Comparison of ENCODE assay signal across 10 mouse cellular contexts in genomic region chr10:18845711-18846110, GRCm38 (mm10). TPM values are rescaled to one million over a fixed set of nuclear protein-coding genes. Genes with fewer than 3 reads are reported as not detected.
A peak's percentile ranks its signal among the peaks of the same experiment; 100 is the strongest.
DNase-seq lines count a peak whose midpoint lies in the region; ATAC-seq and TF ChIP-seq lines count a peak whose summit lies in the region.
"Had no signal": no experiment of that assay in that cellular context is flagged by ENCODE, and none has a peak within 500 bp of the region (broad histone marks: within the 10 kb centered on the region; RNA-seq: fewer than 3 reads in every experiment).

No protein-coding gene starts in this region.

- no peak overlapping the region for H3K4me3 ChIP-seq in kidney, postnatal 0 days (replicated peaks; ENCODE audit: low read depth, low read length)
- H3K4me3 ChIP-seq in embryonic facial prominence, embryonic 15.5 days (replicated peaks) = peak overlapping the region; percentile 55
- H3K4me3 ChIP-seq in limb, embryonic 14.5 days (replicated peaks; ENCODE audit: low read length) = peak overlapping the region; percentile 53
- no peak overlapping the region for H3K4me3 ChIP-seq in forebrain, embryonic 12.5 days (replicated peaks)

- H3K9me3 ChIP-seq in kidney, postnatal 0 days (replicated peaks; ENCODE audit: low read length) = no peaks in the 10 kb centered on the region
- H3K9me3 ChIP-seq in embryonic facial prominence, embryonic 15.5 days (replicated peaks) = no peaks in the 10 kb centered on the region
- H3K9me3 ChIP-seq in limb, embryonic 14.5 days (ENCODE audit: control insufficient read depth, low read length) = no peaks in the 10 kb centered on the region
- H3K9me3 ChIP-seq in forebrain, embryonic 12.5 days = no peaks in the 10 kb centered on the region

- TF ChIP-seq CTCF in kidney, postnatal 0 days (IDR thresholded peaks at IDR 0.05; ENCODE audit: low read depth) = no peak

- WGBS in kidney, postnatal 0 days = 51% methylated on average over 4 of the region's 4 CpGs
- WGBS in embryonic facial prominence, embryonic 15.5 days = 47% methylated on average over 4 of the region's 4 CpGs
- 44% methylated on average over 4 of the region's 4 CpGs for WGBS in limb, embryonic 14.5 days
- WGBS in forebrain, embryonic 12.5 days = 64% methylated on average over 4 of the region's 4 CpGs

- no peak overlapping the region for H3K27ac ChIP-seq in kidney, postnatal 0 days
- H3K27ac ChIP-seq in embryonic facial prominence, embryonic 15.5 days (replicated peaks) = peak overlapping the region; percentile 83
- H3K27ac ChIP-seq in limb, embryonic 14.5 days (replicated peaks; ENCODE audit: low read depth, low read length) = 0 out of 2 replicates have a peak overlapping the region, but pooled peaks have one; percentile 48
- no peak overlapping the region for H3K27ac ChIP-seq in forebrain, embryonic 12.5 days

- 0 out of 2 replicates have a peak, but pooled peaks cover 3% of the 10 kb centered on the region for H3K4me1 ChIP-seq in kidney, postnatal 0 days (replicated peaks; ENCODE audit: insufficient read depth, low read length)
- peaks cover 9% of the 10 kb centered on the region for H3K4me1 ChIP-seq in embryonic facial prominence, embryonic 15.5 days
- H3K4me1 ChIP-seq in limb, embryonic 14.5 days (ENCODE audit: control insufficient read depth, insufficient read depth, low read length) = peaks cover 3% of the 10 kb centered on the region; the same call in 1 of the 2 replicates
- H3K4me1 ChIP-seq in forebrain, embryonic 12.5 days = peaks cover 7% of the 10 kb centered on the region; the same call in 1 of the 2 replicates

- no peaks in the 10 kb centered on the region for H3K36me3 ChIP-seq in kidney, postnatal 0 days (ENCODE audit: insufficient read depth, low read length)
- H3K36me3 ChIP-seq in embryonic facial prominence, embryonic 15.5 days = no peaks in the 10 kb centered on the region
- H3K36me3 ChIP-seq in limb, embryonic 14.5 days (ENCODE audit: control insufficient read depth, insufficient read depth, low read length) = no peaks in the 10 kb centered on the region
- no peaks in the 10 kb centered on the region for H3K36me3 ChIP-seq in forebrain, embryonic 12.5 days (replicated peaks)

- ATAC-seq in kidney, postnatal 0 days (replicated peaks; ENCODE audit: low FRiP score, low read depth) = no peak
- ATAC-seq in embryonic facial prominence, embryonic 15.5 days (ENCODE audit: insufficient number of reproducible peaks, low FRiP score, low TSS enrichment, low read depth) = no peak
- ATAC-seq in limb, embryonic 14.5 days (ENCODE audit: low FRiP score, low read depth) = no peak
- no peak for ATAC-seq in forebrain, embryonic 12.5 days (ENCODE audit: low FRiP score)

- H3K9ac ChIP-seq in kidney, postnatal 0 days (ENCODE audit: low read depth, low read length) = no peak overlapping the region
- no peak overlapping the region for H3K9ac ChIP-seq in embryonic facial prominence, embryonic 15.5 days
- no peak overlapping the region for H3K9ac ChIP-seq in limb, embryonic 14.5 days (ENCODE audit: low read depth, low read length, severe bottlenecking)
- H3K9ac ChIP-seq in forebrain, embryonic 12.5 days = no peak overlapping the region

- TF ChIP-seq POLR2A in limb, embryonic 14.5 days (IDR thresholded peaks at IDR 0.05; ENCODE audit: borderline replicate concordance, extremely low read depth, insufficient read depth, insufficient read length) = no peak

- no peak for DNase-seq in kidney, postnatal 0 days (ENCODE audit: low spot score)
- DNase-seq in kidney, adult 18-20 months = no peak
- DNase-seq in limb, embryonic 14.5 days (ENCODE audit: low spot score) = no peak
- peak; percentile 11 to 30 for DNase-seq in lung, postnatal 4 days
- no peak for DNase-seq in spleen, postnatal 14 days (ENCODE audit: low spot score in 2 of 2)
- no peak for DNase-seq in urinary bladder, adult 2 months (ENCODE audit: low spot score)
- DNase-seq: layer of hippocampus, postnatal 36 days had no signal

- no peaks in the 10 kb centered on the region; the same call in 1 of the 2 replicates for H3K27me3 ChIP-seq in kidney, postnatal 0 days (ENCODE audit: insufficient read depth, low read length)
- peaks cover 32% of the 10 kb centered on the region for H3K27me3 ChIP-seq in embryonic facial prominence, embryonic 15.5 days
- peaks cover 34% of the 10 kb centered on the region for H3K27me3 ChIP-seq in limb, embryonic 14.5 days (ENCODE audit: control insufficient read depth, insufficient read depth, low read length)
- H3K27me3 ChIP-seq in forebrain, embryonic 12.5 days = peaks cover 42% of the 10 kb centered on the region

- peak overlapping the region; percentile 89 for H3K4me2 ChIP-seq in kidney, postnatal 0 days (ENCODE audit: low read length)
- no peak overlapping the region; the same call in 1 of the 2 replicates for H3K4me2 ChIP-seq in embryonic facial prominence, embryonic 15.5 days (replicated peaks)
- no peak overlapping the region for H3K4me2 ChIP-seq in limb, embryonic 14.5 days (replicated peaks; ENCODE audit: low read depth, low read length, severe bottlenecking)
- no peak overlapping the region for H3K4me2 ChIP-seq in forebrain, embryonic 12.5 days

RNA-seq across cellular contexts. Expression of gene Perp, which starts 0.9 kb away (rescaled TPM):
- 39.3 and 41.6 TPM in 2 replicates for polyA plus RNA-seq in kidney, postnatal 0 days (2015; fragmentation: Nextera tagmentation; extraction: Ambion mirVana)
- 556 and 591 TPM in 2 replicates for polyA plus RNA-seq in embryonic facial prominence, embryonic 15.5 days (2015; fragmentation: Nextera tagmentation; extraction: Ambion mirVana)
- 166 and 196 TPM in 2 replicates for polyA plus RNA-seq in limb, embryonic 14.5 days (2012; rRNA removed)
- 466 and 598 TPM in 2 replicates for polyA plus RNA-seq in limb, embryonic 14.5 days (2014; fragmentation: Nextera tagmentation; extraction: Ambion mirVana)
- polyA plus RNA-seq in forebrain, embryonic 12.5 days (2016; fragmentation: Nextera tagmentation; extraction: Ambion mirVana) = 4.7 and 6.5 TPM in 2 replicates
- 246 and 252 TPM in 2 replicates for polyA plus RNA-seq in urinary bladder, adult 2 months (2012; rRNA removed)

RNA-seq across cellular contexts. Expression of gene Gm4922, which starts 59.1 kb away (rescaled TPM):
- polyA plus RNA-seq in kidney, postnatal 0 days (2015; fragmentation: Nextera tagmentation; extraction: Ambion mirVana) = not detected in 2 replicates
- not detected in 2 replicates for polyA plus RNA-seq in embryonic facial prominence, embryonic 15.5 days (2015; fragmentation: Nextera tagmentation; extraction: Ambion mirVana)
- 0.04 TPM in 1 of 2 replicates, not detected in the other for polyA plus RNA-seq in limb, embryonic 14.5 days (2012; rRNA removed)
- not detected in 2 replicates for polyA plus RNA-seq in limb, embryonic 14.5 days (2014; fragmentation: Nextera tagmentation; extraction: Ambion mirVana)
- 0.17 and 0.22 TPM in 2 replicates for polyA plus RNA-seq in forebrain, embryonic 12.5 days (2016; fragmentation: Nextera tagmentation; extraction: Ambion mirVana)
- not detected in 2 replicates for polyA plus RNA-seq in urinary bladder, adult 2 months (2012; rRNA removed)
- polyA plus RNA-seq: spleen, adult 2 months had no signal

Comparison
In these comparisons a context has a peak if more than half of its experiments do, and no peak if none do; other contexts are left out.
1. DNase-seq: peak in lung, postnatal 4 days (2 of 2); none in kidney, postnatal 0 days (single experiment), kidney, adult 18-20 months (single experiment), limb, embryonic 14.5 days (single experiment), spleen, postnatal 14 days (0 of 2) and urinary bladder, adult 2 months (single experiment).
2. H3K27ac ChIP-seq: peak in embryonic facial prominence, embryonic 15.5 days (single experiment) and limb, embryonic 14.5 days (single experiment); none in kidney, postnatal 0 days (single experiment) and forebrain, embryonic 12.5 days (single experiment).
3. H3K4me3 ChIP-seq: peak in embryonic facial prominence, embryonic 15.5 days (single experiment) and limb, embryonic 14.5 days (single experiment); none in kidney, postnatal 0 days (single experiment) and forebrain, embryonic 12.5 days (single experiment).